Mouse (Mus musculus) left cerebral cortex, postnatal 4 days (tissue): Measurements from ENCODE around the gene Kcng4. TPM values are rescaled to one million over a fixed set of nuclear protein-coding genes. Genes with fewer than 3 reads are reported as not detected.

Experiments
- DNase-seq: peaks from one replicate; pipeline ENCODE4 v3.0.0-alpha.2; 2022
- intact Hi-C: fragments of 180-260 bp; cut with DNase I; formaldehyde crosslinking; loops from one replicate; pipeline ENCODE4 v1.15.1; 2025
- total RNA-seq, 2 experiments: library from RNA; stranded (reverse); gene quantifications; 2 replicates each; pipeline ENCODE4 v1.2.3; 2021

Kcng4 gene
- not detected for total RNA-seq

DNA sequence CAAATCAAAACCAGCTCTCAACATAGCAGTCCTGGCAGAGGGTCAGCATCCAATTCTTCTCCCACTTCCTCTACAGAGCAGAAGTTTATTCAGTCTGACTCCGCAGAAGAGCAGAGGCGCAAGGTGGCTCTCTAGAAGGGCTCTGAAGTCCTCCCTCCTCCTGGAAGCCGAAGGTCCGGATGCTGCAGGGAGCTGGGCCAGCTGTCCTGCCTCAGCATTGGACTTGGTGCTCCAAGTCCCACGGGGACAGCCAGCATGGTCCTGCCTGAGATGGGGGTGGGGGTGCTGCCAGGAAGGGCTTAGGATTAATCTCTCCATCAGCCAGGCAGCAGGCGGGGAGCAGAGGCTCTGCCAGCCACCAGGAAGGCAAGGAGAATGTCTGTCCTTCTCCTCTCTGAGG lies at the start of gene Kcng4:
Gene Kcng4 (minus strand): TSS at position 303 of the 400 bp plus-strand sequence.
- intact Hi-C loops: no loop called here
- peak; percentile 60 for DNase-seq

- intact Hi-C loops: loop anchor here (5.0 kb wide), 1 partner anchor 237 kb away; no protein-coding TSS in a partner anchor
- no peak for DNase-seq
These were observed 43.7 kb upstream of the Kcng4 start for GRCm38 (mm10) chr8:119679184-119679583.

GRCm38 (mm10) chr8:119678138-119678843 lies 42.8 kb upstream of the Kcng4 start:
- intact Hi-C loops: loop anchor here (5.0 kb wide), 1 partner anchor 236 kb away; no protein-coding TSS in a partner anchor
- DNase-seq: peak; percentile 39

DNA sequence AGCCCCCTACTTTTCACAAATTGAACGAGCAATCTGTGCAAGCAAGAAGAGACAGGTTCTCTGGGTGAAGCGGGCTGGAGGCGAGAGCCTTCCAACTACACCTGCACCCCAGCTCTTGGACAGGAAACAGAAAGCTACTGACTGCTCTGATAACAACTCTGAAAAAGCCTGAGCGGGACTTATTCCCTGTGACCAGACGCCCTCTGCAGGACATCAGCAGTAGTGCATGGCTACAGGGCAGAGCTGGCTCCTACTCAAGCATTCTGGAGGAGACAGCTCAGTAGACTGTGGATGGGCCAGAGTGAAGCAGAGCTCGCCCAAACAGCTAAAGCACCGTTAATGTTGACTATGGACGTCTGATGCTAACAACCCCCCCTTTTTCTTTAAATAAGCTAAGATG lies 40.9 kb upstream of the Kcng4 start:
- peak; percentile 93 for DNase-seq
- intact Hi-C loops: loop anchor here (5.0 kb wide), 1 partner anchor 234 kb away; no protein-coding TSS in a partner anchor

DNA sequence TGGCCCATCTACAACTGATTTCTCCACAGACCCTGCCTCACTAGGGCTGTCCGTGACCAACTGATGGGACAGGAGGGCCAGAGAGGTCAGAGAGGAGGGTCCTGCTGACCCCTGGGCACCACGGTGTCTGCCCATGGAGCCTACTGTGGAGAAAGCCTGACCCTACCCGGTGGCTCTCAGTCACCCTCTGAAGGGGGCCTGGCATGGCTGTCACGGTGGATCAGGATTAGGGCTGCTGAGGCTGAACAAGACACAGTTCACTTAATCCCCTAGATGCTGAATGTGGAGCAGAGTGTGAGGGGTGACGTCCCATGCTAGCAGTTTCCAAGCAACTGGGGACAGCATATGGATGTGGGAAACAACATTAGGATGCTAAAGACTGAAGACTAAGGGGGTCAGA lies 40.0 kb upstream of the Kcng4 start:
- intact Hi-C loops: loop anchor here (5.0 kb wide), 1 partner anchor 233 kb away; no protein-coding TSS in a partner anchor
- no peak for DNase-seq

DNA sequence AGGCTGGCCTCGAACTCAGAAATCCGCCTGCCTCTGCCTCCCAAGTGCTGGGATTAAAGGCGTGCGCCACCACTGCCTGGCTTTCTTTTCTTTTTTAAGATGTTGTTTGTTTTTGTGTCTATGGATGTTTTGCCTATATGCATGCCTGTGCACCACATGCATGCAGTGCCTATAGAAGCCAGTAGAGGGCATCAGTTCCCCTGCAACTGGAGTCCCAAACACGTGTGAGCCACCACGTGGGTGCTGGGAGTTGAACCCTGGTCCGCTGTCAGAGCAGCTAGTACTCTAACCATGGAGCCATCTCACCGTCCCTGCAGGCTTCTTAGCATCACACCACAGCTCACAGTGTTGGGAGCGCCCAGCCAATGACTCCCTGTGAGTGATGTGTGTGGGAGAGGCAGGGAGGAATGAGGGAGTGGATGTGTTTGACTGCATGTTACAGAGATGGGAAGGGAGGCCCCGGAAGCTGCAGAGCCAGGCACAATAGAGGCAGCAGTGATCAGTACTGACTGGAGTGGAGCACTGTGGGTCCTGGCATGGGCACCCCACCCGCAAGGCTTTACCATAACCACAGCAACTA lies 38.6 kb upstream of the Kcng4 start:
- intact Hi-C loops: no loop called here
- DNase-seq: no peak

DNA sequence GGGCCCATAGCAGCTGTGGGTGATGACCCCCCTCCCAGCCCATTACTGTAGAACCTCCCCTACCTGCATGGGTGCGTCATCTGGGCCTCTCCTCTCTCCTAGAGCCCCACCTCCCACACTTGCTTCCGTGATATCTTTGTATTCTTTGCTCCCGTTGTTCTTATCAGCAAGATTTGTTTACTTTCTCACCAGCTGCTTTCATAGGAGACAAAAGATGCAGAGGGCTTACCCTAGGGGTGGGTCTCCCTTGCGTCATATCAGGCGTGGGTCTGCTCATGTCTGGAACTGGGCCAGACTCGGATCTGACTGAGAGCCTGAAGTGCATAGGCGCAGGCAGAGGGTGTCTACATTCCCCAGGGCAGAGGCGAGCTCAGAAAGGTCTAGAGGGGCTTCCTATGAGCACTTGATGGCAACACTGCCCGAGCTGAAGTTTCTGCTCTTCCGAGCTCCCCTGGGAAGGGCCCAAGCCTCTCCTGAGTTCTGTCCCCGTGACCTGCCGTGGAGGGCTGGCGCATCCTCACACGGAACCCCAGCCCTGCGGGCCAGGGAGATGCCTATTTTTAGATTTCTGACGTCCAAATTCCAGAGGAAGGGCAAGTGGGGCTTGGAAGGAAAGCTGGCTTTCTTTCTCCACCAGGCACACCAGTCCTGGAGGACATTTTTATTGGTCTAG lies 35.1 kb upstream of the Kcng4 start:
- intact Hi-C loops: no loop called here

DNA sequence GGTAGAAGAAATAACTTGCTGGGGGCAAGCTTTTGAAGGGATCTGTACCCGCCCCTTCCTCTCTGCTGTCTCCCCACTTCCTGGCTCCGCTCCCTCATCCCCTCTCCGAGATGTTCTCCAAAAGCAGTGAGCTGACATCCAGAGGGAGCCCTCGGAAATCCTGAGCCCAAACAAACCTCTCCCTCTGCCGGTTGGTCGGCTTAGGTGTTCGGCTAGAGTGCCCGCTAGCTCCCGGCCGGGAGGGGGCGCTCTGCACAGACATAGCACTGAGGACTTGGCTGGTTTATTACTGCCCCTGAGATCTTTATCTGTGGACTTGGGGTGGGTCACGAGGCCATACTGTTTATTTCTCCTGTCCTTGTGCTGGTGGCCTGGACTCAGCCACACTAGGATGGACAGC lies 33.8 kb upstream of the Kcng4 start:
- intact Hi-C loops: no loop called here
- DNase-seq: no peak

More for the DNA sequence above, 35.1 kb upstream of the Kcng4 start:
- no peak for DNase-seq

DNA sequence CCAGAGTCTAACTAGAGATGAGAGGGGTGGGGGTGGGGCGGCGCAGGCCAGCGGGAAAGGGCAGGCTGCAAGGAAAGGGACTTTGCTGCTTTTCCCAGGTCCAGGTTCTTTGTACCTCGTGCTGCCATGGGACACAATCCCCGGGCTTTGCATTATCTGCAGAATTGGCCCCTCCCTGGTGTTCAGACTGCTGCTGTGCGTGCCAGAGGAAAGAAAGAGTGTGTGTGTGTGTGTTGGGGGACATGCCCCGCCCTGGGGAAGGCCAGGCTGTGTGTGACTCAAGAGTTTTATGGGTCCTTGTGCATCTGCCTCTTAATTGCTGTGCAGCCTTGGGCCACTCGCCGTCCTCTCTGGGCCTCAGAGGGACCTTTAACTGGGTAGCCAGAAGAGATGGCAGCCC lies 33.0 kb upstream of the Kcng4 start:
- intact Hi-C loops: no loop called here
- no peak for DNase-seq

DNA sequence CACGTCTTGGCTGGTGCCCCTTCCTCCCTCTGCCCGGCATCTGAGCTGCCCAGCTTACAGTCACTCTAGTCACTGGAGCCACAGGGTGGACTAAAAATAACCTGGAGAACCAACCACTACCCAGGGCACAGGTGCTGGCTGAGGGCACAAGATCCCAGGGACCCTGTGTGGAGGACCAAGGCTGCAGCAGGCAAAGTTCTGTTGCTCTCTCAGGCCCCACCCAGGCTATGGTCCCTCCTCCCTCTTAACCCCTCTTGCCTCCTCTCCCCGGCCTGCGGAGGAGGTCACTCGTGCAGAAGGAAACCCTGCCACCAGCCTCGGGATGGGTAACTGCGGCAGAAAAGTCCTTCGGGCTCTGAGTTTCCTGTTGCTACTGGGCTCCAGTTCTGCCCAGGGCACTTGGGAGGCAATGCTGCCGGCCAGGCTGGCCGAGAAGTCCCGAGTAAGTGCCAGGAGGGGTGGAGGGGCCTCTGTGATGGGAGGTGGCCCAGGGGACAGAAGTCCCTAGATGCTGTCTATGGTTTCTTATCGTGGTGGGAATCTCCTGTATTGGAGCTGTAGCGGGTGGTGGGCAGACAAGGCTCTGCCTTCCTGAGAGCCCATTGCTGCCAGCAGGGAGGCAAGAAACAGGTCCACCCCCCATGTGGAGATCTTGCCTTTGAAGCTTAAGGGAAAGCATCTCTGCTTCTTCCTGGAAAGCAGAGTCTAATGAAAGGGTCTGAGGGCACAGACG lies 30.9 kb upstream of the Kcng4 start, which contains the start of gene Wfdc1:
Gene Wfdc1 (plus strand): TSS at position 147 of the 733 bp plus-strand sequence.
- DNase-seq: no peak
- intact Hi-C loops: no loop called here

DNA sequence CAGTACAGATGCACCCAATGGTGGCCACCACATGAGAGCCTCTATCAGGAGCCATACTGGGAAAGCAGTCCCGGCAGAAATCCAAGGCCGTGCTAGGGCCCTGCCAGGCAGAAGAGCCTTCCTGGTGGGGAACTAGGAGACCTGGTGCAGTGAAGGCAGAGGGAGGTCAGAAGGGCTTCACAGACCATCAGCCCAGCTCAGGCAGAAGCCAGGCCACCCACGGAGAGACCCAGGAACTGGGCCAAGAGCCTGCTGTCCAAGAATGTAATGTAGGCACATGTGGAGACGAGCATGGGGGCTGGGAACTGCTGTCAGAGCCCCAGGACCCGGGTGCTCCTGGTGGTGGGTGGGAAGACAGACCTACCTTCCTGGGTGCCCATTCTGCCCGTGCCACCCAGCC lies 29.8 kb upstream of the Kcng4 start:
- peak; percentile 35 for DNase-seq
- intact Hi-C loops: no loop called here

DNA sequence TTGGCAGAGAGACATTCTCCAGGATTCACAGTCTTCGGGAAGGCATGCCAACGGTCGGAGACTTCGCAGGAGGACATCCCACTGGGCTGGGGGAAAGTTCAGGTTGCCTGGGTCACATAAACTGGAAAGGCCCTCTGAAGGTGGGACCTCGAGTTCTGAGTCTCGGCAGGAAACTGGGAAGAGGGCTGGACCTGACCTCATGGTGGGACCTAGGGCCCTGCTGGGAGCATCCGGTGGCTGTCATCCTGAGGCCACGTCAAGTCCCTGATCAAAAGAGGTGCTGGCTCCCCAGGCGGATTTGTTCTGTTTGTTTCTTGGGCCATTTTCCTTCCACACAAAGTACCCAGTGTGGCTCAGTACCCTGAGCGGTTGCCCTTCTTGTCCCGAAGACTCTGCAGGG lies 28.0 kb upstream of the Kcng4 start:
- no peak for DNase-seq
- intact Hi-C loops: no loop called here

DNA sequence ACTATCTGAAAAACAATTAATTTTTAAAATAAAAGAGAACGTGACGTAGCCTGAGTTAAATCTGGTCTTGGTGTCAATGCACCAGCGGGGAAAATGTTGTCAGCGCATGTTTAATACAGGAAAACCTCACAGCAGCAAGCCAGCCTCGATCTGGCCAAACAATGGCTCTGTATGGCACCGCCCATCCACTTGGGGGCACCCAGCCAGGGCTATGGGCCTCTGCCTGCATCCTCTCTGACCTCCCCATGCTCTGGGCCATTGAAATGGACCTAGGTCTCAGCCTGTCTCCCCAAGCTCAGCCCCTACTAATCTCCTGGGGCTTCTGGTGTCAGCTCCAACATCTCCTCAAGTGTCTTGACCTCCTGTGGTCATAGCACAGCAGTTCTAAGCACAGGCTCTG lies 26.4 kb upstream of the Kcng4 start:
- intact Hi-C loops: no loop called here
- DNase-seq: no peak

DNA sequence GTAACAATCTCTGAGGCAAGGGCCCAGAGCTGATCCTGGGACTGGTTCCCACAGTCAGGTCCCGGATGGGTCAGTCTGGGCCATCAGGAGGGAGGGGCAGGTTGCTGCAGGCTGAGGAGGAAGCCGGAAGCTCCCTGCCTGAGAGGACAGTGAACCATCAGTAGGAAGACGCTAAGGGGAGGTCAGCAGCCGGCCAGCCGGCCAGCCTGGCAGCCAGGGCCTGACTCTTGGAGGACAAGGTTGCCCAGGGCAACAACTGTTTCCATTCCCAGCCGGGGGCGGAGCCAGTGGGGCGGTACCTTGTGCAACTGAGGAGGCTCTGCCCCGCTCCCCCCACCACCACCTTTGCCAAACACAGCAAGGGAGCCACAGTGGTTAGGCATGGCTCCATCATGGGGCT lies 25.6 kb upstream of the Kcng4 start:
- DNase-seq: peak; percentile 65
- intact Hi-C loops: no loop called here

- intact Hi-C loops: no loop called here
- no peak for DNase-seq
These were observed 21.4 kb upstream of the Kcng4 start for GRCm38 (mm10) chr8:119656709-119657464.

GRCm38 (mm10) chr8:119651324-119651723 lies 15.8 kb upstream of the Kcng4 start:
- intact Hi-C loops: no loop called here
- DNase-seq: no peak

- DNase-seq: no peak
- intact Hi-C loops: no loop called here
These were observed 11.4 kb upstream of the Kcng4 start for GRCm38 (mm10) chr8:119646846-119647245.

DNA sequence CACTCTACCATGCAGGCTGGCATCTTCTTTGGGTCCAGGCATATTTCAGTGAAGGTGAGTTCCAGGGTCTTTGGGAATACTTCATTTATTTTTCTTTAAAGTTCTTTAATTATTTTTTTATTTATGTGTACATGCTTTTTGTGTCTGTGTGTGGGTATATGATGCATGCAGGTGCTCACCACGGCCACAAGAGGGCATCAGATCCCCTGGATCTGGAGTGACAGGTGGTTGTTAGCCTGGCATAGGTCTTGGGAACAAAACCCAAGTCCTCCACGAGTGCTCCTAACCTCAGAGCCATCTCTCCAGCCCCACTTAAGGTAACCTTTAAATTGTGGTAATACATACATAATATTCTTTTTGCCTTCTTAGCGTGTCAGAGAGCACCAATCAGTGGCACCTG lies 10.7 kb upstream of the Kcng4 start:
- intact Hi-C loops: no loop called here
- no peak for DNase-seq

GRCm38 (mm10) chr8:119644981-119645597 lies 9.6 kb upstream of the Kcng4 start:
- DNase-seq: no peak
- intact Hi-C loops: no loop called here

DNA sequence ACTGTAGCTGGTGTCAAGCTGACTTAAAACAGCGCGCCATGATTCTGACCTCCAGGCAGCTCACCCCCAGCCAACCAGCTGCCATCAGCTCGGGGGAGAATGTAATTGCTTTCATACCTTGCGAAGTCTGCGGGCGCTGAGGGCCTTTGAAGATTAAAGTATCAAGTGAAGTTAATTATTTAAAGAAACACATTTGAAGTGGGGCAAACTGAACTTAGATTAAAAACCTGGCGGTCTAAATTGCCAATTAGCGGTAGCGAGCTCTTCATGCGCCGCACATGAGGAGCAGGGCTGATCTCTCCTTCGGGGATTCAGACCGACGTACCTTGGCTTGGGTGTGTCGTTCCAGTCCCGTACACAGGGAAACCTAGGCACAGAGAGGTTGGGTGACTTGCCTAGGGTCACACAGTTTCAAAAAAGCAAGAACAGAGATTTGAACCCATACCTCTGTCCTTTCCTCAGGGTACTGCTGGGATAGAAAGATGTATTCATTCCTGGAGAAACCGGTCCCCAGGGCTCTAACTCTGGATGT lies 9.0 kb upstream of the Kcng4 start:
- no peak for DNase-seq
- intact Hi-C loops: no loop called here
